Mouse (Mus musculus) layer of hippocampus, adult 8-10 months (tissue): ENCODE data around the gene Npat. TPM values are rescaled to one million over a fixed set of nuclear protein-coding genes. Genes with fewer than 3 reads are reported as not detected.

ENCODE experiments used
- DNase-seq, 2 experiments: peaks; one replicate each; pipeline ENCODE4 v3.0.0; 2022; ENCODE audit warnings: low spot score in 2 of 2
- total RNA-seq, 4 experiments: library from RNA; stranded (reverse); gene quantifications; 2 replicates each; pipeline ENCODE4 v1.2.4; 2022

The Npat gene
- total RNA-seq = 10 to 100 TPM; 16.1 to 21.1 (median 18.8) TPM

GRCm38 (mm10) chr9:53536558-53537320 lies at the start of gene Npat, which contains the start of gene Atm:
Gene Npat (plus strand): TSS chr9:53537047.
Gene Atm (minus strand): TSS chr9:53536740.
- DNase-seq = peak; percentile 99 to 100

GRCm38 (mm10) chr9:53508053-53508452 lies 28.8 kb upstream of the Npat start:
- DNase-seq = no peak

GRCm38 (mm10) chr9:53514091-53514490 lies 22.8 kb upstream of the Npat start:
- DNase-seq = no peak

GRCm38 (mm10) chr9:53517373-53518009 lies 19.4 kb upstream of the Npat start:
- DNase-seq = no peak

GRCm38 (mm10) chr9:53535416-53536320 lies 1.2 kb upstream of the Npat start:
- DNase-seq = no peak

GRCm38 (mm10) chr9:53537336-53537965 lies 604 bp downstream of the Npat start:
- DNase-seq = peak in 1 of 2 experiments; percentile 4

- no peak for DNase-seq
Observed at GRCm38 (mm10) chr9:53570662-53571061, 33.8 kb downstream of the Npat start.

GRCm38 (mm10) chr9:53572516-53573307 lies 35.9 kb downstream of the Npat start:
- DNase-seq = no peak

- DNase-seq = no peak
Observed at GRCm38 (mm10) chr9:53575721-53576120, 38.9 kb downstream of the Npat start.

GRCm38 (mm10) chr9:53581870-53582269 lies 45.0 kb downstream of the Npat start:
- no peak for DNase-seq

GRCm38 (mm10) chr9:53594764-53595163 lies 57.9 kb downstream of the Npat start:
- DNase-seq = peak in 1 of 2 experiments; percentile 58

- no peak for DNase-seq
Observed at GRCm38 (mm10) chr9:53596971-53597600, 60.2 kb downstream of the Npat start.

GRCm38 (mm10) chr9:53598631-53599030 lies 61.8 kb downstream of the Npat start:
- no peak for DNase-seq

GRCm38 (mm10) chr9:53601541-53601940 lies 64.7 kb downstream of the Npat start:
- no peak for DNase-seq

- no peak for DNase-seq
Observed at GRCm38 (mm10) chr9:53603384-53603783, 66.5 kb downstream of the Npat start.

GRCm38 (mm10) chr9:53603849-53604248 lies 67.0 kb downstream of the Npat start:
- DNase-seq = no peak

GRCm38 (mm10) chr9:53604954-53605353 lies 68.1 kb downstream of the Npat start:
- DNase-seq = no peak

GRCm38 (mm10) chr9:53607192-53607591 lies 70.3 kb downstream of the Npat start:
- DNase-seq = no peak

- no peak for DNase-seq
Observed at GRCm38 (mm10) chr9:53607816-53608215, 71.0 kb downstream of the Npat start.
